Mouse (Mus musculus): ENCODE data around the gene Relt.
A peak's percentile ranks its signal among the peaks of the same experiment; 100 is the strongest.

Gene Relt

DNA sequence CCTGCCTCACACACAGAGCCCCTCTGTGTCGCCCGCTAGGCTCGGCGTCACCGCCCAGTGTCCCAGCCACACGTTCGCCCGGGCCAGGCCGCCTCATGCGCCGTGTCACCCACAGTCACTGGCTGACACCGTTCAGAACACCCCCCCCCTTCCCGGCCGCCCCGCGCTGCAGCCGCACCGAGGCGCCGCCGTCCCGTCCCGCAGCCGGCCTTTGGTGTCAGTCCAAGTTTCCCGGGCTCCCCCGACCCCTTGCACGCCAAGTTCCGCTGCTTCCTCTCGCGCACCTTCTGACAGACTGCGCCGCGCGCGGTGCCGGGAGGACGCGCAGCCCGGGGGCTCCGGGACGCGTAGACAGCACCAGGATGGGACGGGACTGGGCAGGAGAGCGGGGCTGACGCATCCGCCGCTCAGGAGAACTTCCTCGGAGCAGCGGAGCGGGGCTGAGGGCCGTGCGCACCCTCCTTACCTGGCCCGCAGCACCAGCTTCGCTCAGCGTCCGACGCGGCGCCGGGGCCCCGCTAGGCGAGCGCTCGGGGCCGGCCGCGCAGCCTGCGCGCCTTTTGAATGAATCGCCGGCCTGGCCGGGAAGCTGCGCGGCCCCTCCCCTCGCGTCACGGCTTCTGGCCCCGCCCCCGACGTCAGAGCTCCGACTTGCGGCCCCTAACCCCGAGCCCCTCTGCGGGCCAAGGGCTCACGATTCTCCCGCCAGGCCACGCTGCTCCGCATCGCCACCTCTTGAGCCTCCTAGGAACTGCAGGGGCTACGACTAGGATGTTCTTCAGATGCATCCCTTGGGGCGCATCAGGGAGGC is at the start of gene Relt:
Gene Relt (minus strand): TSS at position 619 of the 811 bp plus-strand sequence.
- DNase-seq, result peak; percentile 98 to 99

DNA sequence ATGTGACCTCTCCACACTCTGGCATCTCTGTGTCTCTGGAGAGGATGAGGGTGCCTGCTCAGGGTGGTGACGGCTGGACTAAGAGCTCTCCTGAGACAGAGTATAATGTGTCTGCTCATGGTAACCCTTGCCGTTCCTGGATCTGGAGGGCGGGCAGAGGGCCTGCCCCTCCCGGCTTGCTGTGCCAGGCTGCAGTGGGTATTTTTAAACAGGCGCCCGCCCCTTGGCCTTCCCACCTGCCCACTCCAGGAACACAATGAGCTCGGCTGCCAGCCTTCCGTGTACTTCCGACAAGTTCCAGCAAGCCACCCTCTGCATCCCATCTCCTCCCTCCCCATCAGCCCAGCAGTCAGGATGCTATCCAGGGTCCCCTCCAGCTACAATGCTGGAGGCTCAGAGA is 48.5 kb upstream of the Relt start:
- no peak for DNase-seq

DNA sequence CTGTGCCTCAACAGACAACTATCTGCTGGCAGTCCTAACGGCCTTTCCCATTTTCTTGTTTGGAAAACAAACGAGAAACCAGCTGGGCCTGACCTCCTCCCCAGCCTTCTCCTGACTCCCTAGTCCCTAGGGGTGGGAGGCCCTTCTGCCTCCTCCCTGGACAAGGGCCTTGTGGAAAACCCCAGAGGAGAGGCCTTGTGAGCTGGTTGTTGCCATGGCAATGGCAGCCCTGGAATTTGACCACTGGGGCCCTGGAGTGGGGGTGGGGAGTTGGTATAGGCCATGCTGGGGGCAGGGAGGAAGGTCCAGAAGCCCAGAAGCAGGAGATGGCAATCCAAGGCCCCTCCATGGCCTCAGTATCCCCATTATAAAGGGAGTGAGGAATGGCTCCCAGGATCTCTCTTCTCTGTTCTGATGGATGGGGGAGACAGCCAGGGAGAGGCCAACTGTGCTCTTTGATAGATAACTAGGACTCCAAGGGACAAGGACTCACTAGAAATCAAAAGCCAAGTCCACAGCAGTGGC is 48.1 kb upstream of the Relt start:
- DNase-seq, result no peak

DNA sequence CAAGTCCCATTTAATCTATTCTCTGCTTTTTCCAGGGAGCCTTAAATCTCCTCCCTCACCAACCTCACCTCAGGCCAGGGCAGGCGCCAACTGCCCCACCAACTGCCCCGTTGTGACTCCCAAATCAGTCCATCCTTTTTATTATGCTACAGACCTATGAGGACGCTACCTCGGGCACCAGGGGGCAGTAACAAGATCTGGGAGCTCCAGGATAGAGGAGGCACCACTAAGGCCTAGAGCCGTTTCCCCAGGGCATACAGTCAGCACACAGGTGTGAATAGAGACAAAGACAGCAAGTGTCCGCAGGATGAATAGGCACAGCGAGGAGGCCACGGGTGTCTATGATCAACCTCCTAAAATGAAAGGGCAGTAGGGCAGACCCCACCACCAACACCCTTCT is 45.3 kb upstream of the Relt start:
- DNase-seq, result peak in 1 of 2 experiments; percentile 37

DNA sequence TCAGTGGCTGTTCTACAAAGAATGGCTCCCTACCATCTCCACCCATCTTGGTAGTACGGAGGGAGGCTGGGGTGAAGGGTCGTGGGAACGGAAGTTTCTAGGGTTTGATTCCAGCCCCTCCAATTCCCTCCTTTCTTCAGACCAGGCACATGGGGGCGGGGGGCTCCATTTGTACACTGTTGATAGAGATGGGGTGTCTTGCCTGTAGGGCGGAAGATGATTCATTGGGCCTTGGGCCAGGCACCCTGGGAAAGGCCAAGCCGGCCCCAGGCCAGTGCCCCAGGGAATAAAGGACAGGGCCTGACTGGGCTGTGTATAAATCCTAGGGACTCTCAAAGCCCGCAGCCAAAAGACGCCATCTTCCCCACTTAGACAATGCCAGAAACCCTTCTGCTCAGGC is 44.8 kb upstream of the Relt start:
- no peak for DNase-seq

DNA sequence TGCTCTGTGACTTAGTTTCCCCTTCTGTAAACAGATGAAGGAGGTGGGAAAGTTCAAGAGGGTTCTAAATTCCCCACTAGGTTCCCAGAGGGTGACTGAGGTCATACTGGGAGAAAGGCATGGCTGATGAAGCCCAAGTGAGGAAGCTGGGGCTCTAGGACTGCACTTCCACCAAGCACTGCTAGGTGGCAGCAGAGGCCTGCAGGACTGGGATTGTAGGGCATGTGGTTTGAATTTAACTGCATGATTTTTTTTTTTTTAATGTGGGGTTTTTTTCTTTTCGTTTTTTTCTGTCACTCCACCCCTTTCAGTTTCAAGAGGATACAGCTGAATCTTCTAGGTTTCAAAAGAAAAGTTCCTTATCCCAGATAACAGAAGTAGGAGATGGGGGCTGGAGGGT is 44.0 kb upstream of the Relt start:
- DNase-seq, result peak; percentile 83 to 85

DNA sequence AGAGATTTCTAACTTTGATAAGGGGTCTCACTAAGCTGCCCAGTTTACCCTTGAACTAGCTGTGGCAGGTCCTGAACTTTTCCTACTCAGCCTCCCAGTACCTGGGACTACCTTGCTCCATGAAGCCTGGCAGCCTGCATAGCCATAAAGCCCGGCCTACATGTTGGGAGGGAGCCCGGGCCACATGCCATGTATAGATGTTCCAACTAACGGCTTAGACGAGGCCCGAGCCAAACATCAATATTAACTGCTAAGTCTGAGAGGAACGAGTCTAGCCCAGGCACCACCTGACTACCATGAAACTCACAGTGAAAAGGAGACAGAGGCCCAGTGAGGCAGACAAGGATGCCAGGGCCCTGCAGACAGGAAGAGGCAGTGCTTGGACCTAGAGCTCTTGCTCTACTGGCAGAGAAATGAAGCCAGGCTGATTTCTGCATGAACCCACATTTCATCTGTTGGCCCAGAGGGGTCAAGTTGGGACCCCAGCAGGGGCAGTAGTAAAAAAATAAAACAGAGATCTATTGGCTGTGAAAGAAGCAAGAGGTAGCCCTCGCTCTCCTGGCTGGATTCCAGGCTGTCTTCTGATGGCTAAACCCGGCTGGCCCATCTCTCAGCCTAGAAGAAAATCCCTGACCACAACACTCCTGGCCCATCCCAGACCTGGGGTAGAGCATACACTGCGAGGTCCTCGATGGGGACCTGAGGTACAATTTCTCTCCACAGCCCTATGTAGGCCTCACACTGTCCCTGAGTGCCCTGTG is 43.0 kb upstream of the Relt start:
- no peak for DNase-seq

DNA sequence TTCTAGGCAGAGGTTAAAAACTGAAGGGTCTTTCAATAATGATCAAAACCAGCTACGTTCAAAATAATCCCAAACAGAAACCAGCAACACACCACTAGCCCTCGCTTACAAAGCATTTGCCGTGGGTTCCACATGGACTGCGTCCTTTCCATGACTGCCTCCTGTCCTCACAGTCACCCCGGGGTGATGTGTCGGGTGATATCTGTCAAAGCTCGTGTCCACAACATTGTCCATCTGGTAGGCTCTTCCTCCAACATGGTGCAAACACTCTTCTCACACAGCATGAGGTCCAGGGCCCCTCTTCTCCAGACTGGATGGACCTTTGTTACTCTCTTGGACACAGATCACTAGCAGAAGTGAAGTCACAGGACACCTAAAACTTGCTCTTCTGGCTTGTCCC is 41.8 kb upstream of the Relt start:
- no peak for DNase-seq

DNA sequence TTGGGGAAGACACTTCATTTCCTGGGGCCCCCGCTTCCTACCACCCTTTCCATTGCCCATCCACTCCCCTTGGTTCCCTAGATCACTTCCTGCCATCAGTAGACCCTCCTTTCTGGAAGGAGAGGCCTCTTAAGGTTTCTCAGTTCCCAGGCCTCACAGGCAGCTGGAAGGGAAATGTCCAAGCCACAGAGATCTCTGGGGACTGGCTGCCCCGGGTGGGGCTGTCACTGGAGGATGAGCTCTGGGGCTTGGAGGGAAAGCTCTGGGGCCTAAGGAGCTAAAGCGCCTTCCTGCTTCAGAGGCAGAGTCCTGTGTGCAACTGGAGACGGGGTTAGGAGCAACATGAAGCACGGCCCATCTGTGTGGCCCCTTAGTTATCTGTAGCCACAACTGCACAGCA is 41.4 kb upstream of the Relt start:
- no peak for DNase-seq

DNA sequence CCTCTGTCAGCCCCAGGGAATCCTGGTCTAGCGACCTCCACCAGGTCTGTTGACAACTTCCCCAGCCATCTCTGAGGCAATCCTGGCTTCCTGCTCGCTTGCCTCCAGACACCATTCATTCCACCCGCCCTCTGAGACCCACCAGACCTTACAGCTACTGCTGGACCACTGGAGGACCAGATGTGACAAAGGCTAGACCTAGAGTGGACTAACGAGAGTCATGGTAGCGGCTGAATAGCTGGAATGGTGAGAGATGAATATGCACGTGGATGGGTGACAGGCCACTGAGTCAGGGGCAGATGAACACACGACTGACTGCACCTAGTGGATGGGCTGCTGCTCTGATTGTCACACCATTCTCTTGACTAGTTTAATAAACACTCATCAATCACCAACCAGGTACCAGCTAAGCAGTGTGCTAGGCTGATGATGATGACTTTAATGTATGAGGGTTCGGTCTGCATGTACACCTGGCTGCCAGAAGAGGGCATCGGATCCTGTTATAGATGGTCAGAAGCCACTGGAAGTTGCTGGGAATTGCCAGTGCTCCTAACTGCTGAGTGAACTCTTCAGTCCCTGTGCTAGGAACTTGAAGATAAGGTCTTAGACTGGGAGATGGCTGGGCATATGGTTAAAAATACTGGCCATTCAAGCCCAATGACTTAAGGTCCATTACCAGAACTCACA is 39.3 kb upstream of the Relt start:
- DNase-seq, result no peak

DNA sequence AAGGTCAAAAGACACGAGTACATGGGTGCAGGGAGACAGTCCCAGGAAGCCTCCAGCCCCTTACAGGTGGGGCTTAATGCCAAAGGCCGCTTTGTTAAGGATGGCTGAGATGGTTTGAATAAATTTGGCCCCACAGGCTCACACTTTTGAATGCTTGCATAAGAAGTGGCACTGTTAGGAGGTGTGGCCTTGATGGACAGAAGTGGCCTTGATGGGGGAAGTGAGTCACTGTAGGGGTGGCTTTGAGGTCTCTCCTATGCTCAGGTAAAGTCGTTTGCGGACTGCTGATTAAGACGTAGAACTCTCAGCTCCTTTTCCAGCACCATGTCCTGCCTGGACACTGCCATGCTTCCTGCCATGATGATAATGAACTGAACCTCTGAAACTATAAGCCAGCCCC is 34.6 kb upstream of the Relt start:
- no peak for DNase-seq

DNA sequence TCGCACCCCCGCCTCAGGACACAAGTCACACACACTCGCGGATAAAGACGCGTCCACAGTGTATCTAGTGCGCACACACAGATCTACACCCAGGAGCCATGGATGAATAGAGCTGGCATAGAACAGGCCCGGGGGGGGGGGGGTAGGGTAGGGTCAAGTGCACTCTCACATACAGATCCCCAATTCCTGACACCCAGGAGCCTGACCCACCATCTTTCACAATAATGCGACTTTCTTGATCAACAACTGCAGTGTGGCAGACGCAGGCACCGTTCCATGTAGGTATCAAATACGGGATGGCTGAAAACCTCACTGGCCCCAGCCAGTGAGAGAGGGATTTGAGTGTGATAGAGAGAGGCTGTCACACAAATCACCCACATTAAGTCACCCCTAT is 31.6 kb upstream of the Relt start:
- no peak for DNase-seq

DNA sequence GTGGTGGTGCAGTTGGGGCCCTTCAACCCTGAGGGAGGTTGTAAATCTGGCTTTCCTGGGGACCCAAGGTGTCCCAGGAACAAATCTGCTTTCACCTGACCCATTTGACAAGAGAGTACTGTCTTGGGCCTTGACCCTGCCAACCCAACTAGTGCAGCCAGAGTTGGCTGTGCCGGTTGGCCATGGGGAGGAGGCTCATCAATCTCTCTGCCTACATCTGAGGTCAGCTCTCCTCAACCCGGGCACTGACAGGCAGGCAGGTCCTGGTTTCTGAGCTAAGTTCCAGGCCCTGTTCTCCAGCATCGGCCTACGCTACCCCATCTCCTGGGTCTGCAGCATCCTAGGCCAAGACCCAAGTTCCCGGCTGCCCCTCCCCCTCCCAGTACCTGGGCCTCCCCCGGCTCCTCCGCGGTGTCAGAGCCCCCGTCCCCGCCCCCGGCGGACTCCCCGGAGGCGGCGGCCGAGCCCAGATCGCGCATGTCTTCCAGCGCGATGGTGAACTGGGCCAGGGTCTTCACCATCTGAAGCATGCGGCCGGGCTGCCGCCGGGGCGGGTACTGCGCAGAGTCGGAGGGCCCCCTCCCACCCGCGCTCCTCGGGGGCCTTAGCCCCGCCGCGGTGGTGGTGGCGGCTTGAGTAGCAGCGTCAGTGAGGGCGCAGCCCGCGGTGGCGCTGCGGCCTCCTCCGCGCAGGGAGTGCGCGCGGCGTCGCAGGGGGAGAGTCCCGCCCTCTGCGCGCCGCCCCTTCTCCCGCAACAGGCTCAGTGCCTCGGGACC is 31.0 kb upstream of the Relt start:
- DNase-seq, result peak in 1 of 2 experiments; percentile 31

DNA sequence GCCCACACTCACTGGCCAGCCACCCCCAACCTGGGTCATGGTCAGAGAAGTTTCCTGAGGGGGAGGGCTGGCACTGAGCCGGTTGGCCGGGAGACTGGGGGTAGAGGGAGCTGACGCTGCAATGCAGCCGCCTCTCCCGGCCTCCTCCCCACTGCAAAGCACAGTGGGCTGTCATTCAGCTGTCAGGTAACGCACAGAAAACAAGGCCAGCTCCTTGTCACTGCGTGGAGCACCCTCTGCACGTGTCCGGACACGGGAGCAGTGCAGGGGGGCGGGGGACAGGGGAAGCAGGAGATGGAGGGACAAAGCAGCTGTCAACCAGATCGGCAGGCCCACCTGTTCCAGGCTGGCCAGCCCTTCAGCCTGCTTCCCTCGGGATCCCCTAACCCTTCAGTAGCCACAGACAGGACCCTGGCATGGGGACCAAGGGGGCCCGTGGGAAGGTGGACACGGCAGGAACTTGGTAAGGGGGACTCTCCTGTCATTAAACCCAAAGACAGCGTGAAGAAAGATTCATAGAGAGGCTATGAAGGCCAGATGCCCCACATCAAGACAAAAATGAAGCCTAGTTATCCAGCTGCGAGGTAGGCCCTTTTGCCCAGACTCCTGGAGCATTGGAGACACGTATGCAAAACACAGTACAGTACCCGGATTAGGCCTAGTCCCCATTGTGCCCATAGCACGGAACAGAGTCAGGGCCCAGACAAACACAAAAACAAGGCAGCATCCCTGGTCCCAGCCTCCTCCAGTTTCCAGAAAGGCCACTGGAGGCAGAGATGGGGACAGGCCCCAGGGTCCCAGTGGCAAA is 30.2 kb upstream of the Relt start:
- no peak for DNase-seq

DNA sequence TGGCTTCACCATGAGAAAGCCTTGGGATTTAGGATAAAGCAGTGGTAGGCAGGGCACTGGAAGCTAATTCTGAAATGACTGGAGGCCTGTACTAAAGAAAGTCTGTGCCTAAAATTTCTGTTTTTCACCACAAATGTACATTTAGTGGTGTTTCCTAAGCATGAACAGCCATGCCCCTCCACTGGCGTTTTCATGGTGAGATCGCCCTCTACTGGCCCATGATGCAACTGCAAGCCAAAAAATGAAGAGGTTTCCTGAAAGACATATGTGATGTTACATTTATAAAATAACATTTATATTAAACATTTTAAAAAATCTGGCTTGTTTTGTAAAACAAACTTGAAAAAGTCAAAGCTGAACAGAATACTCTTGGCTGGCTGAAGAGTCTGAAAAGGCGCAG is 23.3 kb upstream of the Relt start:
- DNase-seq, result peak; percentile 84 to 86

DNA sequence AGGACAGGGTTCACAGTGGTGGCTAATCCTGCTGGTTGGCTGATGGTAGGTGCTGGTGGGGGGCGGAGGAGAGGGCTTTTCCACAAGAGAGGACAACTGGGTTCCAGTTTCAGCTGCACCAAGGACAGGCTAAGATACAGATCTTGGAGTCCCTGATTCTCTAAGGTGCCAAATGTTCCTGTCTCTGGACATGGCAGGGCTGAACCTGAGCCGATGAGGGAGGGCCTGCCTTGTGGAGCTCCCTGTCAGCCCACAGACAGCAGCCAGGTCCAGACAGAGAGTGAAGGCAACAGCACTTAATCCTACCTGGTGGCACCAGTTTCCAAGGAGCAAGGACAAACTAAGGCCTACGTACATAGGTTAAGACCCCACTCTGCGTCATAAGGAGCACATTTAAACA is 21.2 kb upstream of the Relt start:
- DNase-seq, result no peak

DNA sequence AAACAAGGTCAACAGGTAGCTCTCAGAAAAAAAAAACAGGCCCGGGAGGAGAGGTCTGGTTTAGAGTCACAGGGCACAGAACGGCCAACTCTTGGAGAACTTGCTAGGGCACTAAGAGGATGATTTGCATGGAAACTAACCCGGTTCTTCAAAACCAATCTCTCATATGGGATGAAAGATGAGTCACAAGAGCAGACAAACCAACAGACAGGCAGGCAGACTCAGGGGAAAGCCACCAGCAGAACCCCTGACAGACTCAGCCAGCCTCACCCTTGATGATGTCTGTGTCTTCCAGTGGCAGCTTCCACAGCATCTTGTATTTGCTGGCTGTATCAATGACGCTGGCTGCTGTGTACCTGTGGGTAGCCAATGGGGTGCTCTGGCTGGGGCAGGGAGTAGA is 18.7 kb upstream of the Relt start:
- DNase-seq, result no peak

DNA sequence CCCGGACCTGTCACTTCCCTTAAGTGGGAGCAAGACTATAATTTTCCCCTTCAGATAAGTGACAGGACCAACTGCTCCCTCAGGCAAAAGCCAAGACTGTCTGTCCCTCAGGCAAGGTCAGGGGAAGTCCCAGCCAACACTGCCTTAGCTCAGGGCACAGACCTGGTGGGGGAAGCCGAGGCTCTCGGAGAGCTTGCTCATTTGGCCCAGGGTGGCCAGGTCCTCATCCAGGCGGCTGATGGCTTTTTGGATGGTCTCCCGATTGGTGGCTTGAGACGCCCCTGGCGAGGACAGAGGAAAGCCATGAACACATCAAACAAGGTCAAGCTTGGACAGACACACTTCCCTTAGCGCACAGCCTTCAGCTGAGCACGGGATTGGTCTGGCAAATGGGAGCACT is 18.3 kb upstream of the Relt start:
- DNase-seq, result no peak

DNA sequence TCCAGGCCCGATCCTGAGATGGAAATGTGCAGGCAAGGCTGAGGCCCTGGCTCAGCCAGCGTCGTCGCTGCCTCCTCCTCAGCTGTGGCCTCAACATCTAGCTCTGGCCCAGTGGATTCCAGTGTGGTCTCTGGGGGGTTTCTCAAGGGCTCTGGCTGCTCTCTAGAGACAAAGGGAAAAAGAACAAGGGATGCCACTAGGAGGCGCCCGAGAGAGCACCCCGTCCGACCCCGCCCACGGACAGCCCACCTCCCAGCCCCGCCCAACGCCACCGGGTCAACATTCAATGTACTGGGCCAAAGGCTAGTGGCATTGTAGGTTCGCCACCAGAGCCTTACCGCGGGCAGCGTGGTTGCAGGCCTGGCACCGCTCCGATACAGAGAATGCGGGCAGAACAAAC is 16.3 kb upstream of the Relt start:
- DNase-seq, result peak; percentile 77 to 79

DNA sequence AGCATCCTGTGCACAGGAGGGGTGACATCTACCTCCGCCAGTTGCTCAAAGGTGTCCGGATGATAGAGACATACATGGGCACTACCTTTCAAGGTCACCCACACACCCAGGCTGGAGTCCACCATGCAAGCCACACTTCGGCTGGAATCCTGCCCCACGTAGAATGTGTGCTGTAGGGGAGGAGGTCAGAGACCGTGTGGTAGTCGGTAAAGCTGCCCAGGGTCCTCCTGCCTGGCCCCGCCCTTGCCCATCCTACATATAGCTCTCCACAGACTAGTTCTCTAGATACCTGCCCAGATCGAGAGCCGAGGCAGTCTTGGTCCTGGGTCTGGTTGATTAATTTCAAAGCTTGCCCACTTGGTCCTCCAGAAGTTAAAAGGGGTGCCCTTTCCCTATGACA is 13.5 kb upstream of the Relt start:
- no peak for DNase-seq

DNA sequence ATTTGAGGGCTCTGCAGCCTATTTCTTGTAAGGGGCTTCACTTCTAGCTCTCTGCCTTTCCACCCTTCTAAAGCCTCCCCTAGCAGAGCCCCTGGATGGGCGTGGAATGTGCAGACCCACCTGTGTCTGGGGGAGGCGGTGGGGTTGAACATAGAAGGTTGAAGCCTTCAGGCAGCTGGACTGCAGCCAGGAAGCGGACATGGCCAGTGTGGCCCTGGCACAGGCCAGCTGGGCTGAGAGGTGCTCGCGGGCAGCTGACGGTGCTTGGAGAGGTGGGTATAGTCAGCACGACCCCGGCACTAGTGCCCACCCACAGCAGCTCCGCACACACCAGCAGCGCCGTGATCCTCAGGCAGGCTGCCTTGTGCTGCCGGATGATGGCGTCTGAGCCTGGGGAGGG is 13.0 kb upstream of the Relt start:
- DNase-seq, result no peak

DNA sequence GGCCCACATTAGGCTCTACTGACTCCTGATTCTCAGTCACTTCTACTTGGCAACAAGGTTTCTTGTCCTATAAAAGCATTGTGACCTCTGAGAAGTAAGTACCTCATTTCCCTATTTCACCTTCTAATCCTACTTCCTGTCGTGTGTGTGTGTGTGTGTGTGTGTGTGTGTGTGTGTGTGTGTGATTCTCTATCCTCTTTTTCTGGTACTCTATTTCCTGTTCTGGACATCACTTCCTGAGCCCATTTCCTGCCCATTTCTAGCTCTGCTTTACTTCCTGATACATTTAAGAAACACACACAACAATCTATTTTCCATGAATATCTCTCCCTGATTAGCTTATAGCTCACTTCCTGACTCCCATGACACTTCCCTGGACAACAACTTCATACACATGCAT is 12.6 kb upstream of the Relt start:
- no peak for DNase-seq

All from B cell, adult 2 months (primary cell).